Mouse (Mus musculus) layer of hippocampus, postnatal 14 days (tissue): ENCODE measurements at regions not wholly inside any gene's neighbourhood (a gene's known extent, or its start where the extent isn't known, plus 50 kb on each side); places are given as distances from the start of the nearest gene placed in this dataset.
A peak's percentile ranks its signal among the peaks of the same experiment; 100 is the strongest.

ENCODE experiments used
- DNase-seq, 2 experiments: peaks; one replicate each; pipeline ENCODE4 v3.0.0; 2021 to 2022; ENCODE audit warnings: low spot score in 2 of 2, mixed read lengths in 1 of 2

- peak in 1 of 2 experiments; percentile 4 for DNase-seq
Measured at GRCm38 (mm10) chr6:104916787-104917186, 424.2 kb downstream of the Cntn6 start.

- no peak for DNase-seq
Measured at GRCm38 (mm10) chr6:104922577-104922976, 430.0 kb downstream of the Cntn6 start.

- DNase-seq = no peak
Measured at GRCm38 (mm10) chr6:104926088-104926487, 433.5 kb downstream of the Cntn6 start.

DNA sequence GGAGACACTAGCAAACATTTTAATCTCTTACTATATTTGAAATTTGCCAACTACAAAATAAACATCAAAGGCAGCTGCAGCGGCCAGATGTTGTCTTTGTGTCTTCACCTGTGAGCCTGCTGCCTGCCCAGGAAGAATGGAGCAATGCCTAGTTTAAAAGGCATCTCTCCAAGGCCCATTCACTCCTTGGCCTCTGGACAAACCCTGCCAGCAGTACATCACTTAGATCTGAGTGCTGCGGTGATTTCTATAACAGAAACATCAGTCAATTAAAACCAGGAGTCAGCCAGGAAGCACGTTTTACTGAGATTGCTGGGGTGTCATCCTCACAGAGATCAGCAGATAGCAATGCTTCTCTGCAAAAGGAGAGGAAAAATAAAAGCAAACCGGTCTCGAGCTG is 437.7 kb downstream of the Cntn6 start:
- no peak for DNase-seq

DNA sequence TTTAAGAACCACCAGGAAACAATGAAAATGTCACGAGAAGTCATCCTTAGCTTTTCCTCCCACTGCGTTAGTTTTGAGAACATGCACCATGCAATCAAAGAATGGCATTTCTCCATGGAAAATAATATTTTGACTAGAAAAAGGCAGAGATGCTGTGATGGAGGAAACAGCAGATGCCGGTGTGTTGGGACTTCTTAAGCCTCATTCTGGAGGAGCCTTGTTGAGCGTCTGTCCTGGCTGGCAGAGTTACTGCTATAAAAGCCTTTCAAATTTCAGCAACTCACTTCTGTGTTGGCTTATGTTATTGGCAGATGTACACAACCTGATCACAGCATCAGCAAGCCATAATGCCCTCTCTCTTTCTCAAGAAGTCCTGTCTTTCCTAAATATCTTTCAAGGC is 439.6 kb downstream of the Cntn6 start:
- DNase-seq = peak in 1 of 2 experiments; percentile 15

GRCm38 (mm10) chr6:104939134-104939533 is 446.5 kb downstream of the Cntn6 start:
- DNase-seq = no peak

DNA sequence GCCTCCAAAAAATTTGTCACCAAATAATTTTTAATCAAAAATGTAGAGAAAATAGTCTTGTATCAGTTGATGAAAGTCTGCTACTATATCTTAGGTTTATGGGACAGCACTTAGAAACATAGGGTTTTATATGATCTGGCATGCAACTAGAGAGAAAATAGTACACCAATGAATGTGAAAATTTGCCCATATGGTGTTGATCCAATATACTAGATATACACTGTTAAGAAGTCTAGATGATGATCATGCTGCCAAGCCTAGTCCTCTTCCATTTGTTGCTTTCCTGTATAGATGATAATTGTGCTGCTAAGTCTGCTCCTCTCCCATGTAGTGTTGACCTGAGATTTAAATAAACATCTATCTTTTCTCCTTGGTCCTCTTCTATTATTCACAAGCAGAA is 481.9 kb downstream of the Cntn6 start:
- no peak for DNase-seq

- DNase-seq = no peak
Measured at GRCm38 (mm10) chr6:104984144-104984543, 491.6 kb downstream of the Cntn6 start.

DNA sequence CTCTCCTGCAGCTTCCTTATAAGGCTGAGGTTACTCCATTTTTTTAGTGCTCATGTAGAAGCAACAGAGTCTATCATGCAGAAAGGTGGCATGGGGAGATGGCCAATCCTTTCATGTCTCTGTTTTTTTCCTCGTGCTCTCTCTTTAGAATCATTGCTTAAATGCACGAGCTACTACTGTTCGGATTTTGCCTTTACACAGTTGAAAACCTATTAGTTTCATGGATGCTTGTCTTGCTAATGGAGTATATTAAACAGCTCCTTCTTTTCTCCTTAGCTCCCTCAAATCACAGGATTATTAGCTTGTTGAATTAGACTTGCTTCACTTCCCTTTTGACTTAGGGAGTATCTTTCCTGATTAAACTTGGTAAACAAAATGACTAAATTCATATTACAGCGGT is 497.3 kb downstream of the Cntn6 start:
- no peak for DNase-seq

- no peak for DNase-seq
Measured at GRCm38 (mm10) chr6:104990366-104990765, 497.8 kb downstream of the Cntn6 start.

DNA sequence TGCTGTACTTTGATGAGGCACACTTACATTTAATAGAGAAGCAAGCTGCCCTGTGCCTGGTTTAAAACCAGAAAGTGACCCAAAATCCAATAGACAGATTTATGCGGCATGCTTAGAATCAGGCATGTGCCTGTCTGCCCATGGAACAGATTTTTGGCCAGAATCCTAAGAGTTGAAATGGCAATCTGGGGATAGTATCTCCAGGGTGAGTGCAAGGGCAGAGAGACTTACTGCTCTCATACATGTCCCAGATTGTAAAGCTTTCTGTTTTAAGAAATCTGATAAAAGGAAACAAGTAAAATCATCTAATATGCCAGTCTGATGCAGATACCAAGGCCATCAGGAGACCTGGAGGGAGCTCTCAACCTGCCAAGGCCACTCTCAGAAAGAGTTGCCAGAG is 507.0 kb downstream of the Cntn6 start:
- peak; percentile 3 to 26 for DNase-seq

- DNase-seq = no peak
Measured at GRCm38 (mm10) chr6:105020672-105021071, 528.1 kb downstream of the Cntn6 start.

DNA sequence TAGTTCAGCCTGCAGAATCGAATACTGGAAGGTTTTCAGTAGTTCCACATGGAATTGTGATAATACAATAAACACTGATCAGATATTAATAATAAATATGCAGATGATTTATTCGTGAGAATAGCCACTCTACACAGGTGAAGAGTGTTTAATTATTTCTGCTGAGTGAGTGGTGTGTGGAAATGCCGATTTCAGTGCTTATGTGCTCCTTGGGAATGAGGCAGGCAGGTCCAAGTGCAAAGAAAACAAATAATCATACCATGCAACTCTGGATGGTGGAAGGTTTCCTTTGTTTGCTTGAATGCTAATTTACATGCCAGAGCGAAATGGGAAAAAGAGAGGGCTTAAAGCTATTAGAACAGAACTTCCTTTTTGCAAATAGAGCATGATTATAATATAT is 528.6 kb downstream of the Cntn6 start:
- no peak for DNase-seq

DNA sequence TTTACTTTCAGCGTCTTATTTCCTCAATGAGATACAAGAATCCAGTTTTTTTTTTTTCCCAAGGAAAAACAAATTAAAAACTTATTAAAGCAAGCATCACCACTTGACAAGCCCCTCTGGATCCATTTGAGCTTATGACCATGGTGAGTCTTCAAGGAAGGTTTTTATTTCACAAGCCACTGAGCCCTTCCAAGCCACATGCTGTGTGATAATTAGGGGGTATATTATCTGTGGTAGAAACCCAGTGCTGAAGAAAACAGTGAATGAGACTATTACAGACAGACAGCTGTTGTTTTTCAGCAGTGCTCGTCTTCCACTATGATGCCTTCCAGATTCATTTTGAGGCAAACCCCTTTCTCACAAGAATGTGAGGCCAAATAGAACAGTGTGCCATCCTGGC is 573.6 kb downstream of the Cntn6 start:
- DNase-seq = no peak

DNA sequence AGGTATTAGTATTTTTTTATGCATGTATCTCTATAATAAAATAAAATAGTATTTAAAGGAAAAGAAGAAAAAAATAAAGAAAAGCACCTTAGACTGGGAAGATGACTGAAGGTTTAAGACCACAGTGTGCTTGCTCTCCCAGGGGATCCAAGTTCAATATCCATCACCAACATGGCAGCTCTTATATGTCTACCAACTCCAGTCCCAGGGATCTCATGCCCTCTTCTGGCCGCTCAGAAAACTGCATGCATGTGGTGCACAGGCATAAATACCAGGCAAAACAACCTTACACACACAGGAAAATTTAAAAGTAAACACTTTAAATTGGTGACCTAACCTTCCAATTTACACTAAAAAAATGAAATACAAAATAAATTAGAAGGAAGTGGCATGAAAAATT is 586.6 kb upstream of the Cntn4 start:
- peak; percentile 13 to 22 for DNase-seq
